Mouse (Mus musculus): ENCODE measurements around the gene Slc23a4. TPM values are rescaled to one million over a fixed set of nuclear protein-coding genes. Genes with fewer than 3 reads are reported as not detected.

The Slc23a4 gene
- polyA plus RNA-seq, 1 experiment from 2014 or later: 0.70 TPM

- WGBS: 72% methylated on average over 5 of the region's 5 CpGs
- no peak overlapping the region for H3K27ac ChIP-seq (ENCODE audit: low read length)
Measured at GRCm38 (mm10) chr6:34936743-34937142, 51.5 kb downstream of the Slc23a4 start.

DNA sequence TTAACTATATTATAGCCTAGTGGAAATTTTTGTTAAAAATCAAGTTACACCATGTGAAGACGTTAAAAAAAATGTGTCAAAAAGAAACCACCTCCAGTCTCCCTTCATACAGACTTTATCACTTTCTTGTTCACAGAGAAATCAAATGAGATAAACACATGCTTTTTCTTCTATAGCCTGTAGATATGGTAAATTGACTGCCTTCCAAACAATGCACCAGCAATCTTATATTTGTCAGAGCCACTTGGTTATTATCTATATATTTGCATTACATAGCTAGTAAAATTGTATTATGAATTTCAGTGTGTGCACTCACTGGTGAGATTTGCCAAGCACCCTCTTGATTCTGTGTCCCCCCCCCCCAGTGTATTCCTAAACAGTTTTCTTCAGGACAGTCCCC lies 55.6 kb downstream of the Slc23a4 start:
- Histone ChIP-seq H3K4me2 (ENCODE audit: low read depth, low read length) (no peak overlapping the region), H3K27ac (ENCODE audit: low read length) (no peak overlapping the region), H3K9ac (ENCODE audit: low read length) (no peak overlapping the region), H3K27me3 (ENCODE audit: control insufficient read depth, insufficient read depth, low read depth, low read length) (no peaks in the 10 kb centered on the region), H3K9me3 (ENCODE audit: control insufficient read depth, low read length) (no peaks in the 10 kb centered on the region), H3K36me3 (ENCODE audit: control insufficient read depth, insufficient read depth, low read length) (no peaks in the 10 kb centered on the region), H3K4me3 (ENCODE audit: low read length) (no peak overlapping the region), H3K4me1 (replicated peaks; ENCODE audit: control insufficient read depth, insufficient read depth, low read length) (no peaks in the 10 kb centered on the region)
- WGBS: 77% methylated on average over 1 of the region's 1 CpGs
- no peak for ATAC-seq (ENCODE audit: low read depth)

More at GRCm38 (mm10) chr6:34936743-34937142, 51.5 kb downstream of the Slc23a4 start:
- no peak overlapping the region for H3K9ac ChIP-seq (ENCODE audit: low read length)
- H3K4me1 ChIP-seq (replicated peaks; ENCODE audit: control insufficient read depth, insufficient read depth, low read length): no peaks in the 10 kb centered on the region
- no peaks in the 10 kb centered on the region for H3K36me3 ChIP-seq (ENCODE audit: control insufficient read depth, insufficient read depth, low read length)
- no peak overlapping the region for H3K4me2 ChIP-seq (ENCODE audit: low read depth, low read length)
- no peak for ATAC-seq (ENCODE audit: low read depth)
- H3K9me3 ChIP-seq (ENCODE audit: control insufficient read depth, low read length): no peaks in the 10 kb centered on the region
- H3K27me3 ChIP-seq (ENCODE audit: control insufficient read depth, insufficient read depth, low read depth, low read length): no peaks in the 10 kb centered on the region
- H3K4me3 ChIP-seq (ENCODE audit: low read length): no peak overlapping the region

GRCm38 (mm10) chr6:34927594-34927993 lies 60.6 kb downstream of the Slc23a4 start:
- 88% methylated on average over 8 of the region's 8 CpGs for WGBS
- Histone ChIP-seq H3K4me3 (ENCODE audit: low read length) (no peak overlapping the region), H3K9me3 (ENCODE audit: control insufficient read depth, low read length) (no peaks in the 10 kb centered on the region), H3K27me3 (ENCODE audit: control insufficient read depth, insufficient read depth, low read depth, low read length) (no peaks in the 10 kb centered on the region), H3K36me3 (ENCODE audit: control insufficient read depth, insufficient read depth, low read length) (no peaks in the 10 kb centered on the region), H3K9ac (ENCODE audit: low read length) (no peak overlapping the region), H3K4me1 (replicated peaks; ENCODE audit: control insufficient read depth, insufficient read depth, low read length) (peaks cover 2% of the 10 kb centered on the region; the same call in 1 of the 2 replicates), H3K27ac (ENCODE audit: low read length) (no peak overlapping the region), H3K4me2 (ENCODE audit: low read depth, low read length) (no peak overlapping the region)
- no peak for ATAC-seq (ENCODE audit: low read depth)

GRCm38 (mm10) chr6:34927156-34927555 lies 61.0 kb downstream of the Slc23a4 start:
- no peaks in the 10 kb centered on the region for H3K9me3 ChIP-seq (ENCODE audit: control insufficient read depth, low read length)
- peak overlapping the region; percentile 39; the same call in 1 of the 2 replicates for H3K9ac ChIP-seq (ENCODE audit: low read length)
- no peak overlapping the region for H3K4me3 ChIP-seq (ENCODE audit: low read length)
- peaks cover 2% of the 10 kb centered on the region; the same call in 1 of the 2 replicates for H3K4me1 ChIP-seq (replicated peaks; ENCODE audit: control insufficient read depth, insufficient read depth, low read length)
- no peak overlapping the region for H3K4me2 ChIP-seq (ENCODE audit: low read depth, low read length)
- peak; percentile 56; the same call in 1 of the 2 replicates for ATAC-seq (ENCODE audit: low read depth)
- 46% methylated on average over 4 of the region's 4 CpGs for WGBS
- no peak overlapping the region for H3K27ac ChIP-seq (ENCODE audit: low read length)
- H3K36me3 ChIP-seq (ENCODE audit: control insufficient read depth, insufficient read depth, low read length): no peaks in the 10 kb centered on the region
- no peaks in the 10 kb centered on the region for H3K27me3 ChIP-seq (ENCODE audit: control insufficient read depth, insufficient read depth, low read depth, low read length)

DNA sequence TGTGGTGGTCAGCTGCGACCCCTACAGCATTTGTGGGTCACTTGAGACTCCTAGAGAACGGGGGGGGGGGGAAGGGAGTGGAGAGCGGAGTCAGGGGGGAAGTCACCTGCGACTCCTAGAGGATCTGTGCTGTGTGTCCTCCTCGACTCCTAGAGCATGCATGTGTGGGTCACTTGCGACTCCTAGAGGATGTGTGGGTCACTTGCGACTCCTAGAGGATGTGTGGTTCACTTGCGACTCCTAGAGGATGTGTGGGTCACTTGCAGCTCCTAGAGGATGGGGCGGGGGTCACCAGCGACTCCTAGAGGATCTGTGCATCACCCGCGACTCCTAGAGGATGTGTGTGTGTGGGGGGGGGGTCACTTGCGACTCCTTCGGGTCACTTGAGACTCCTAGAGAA lies 66.3 kb downstream of the Slc23a4 start:
- 60% methylated on average over 14 of the region's 14 CpGs for WGBS
- Histone ChIP-seq H3K4me3 (ENCODE audit: low read length) (no peak overlapping the region), H3K9me3 (ENCODE audit: control insufficient read depth, low read length) (no peaks in the 10 kb centered on the region), H3K9ac (ENCODE audit: low read length) (no peak overlapping the region), H3K36me3 (ENCODE audit: control insufficient read depth, insufficient read depth, low read length) (no peaks in the 10 kb centered on the region), H3K27ac (ENCODE audit: low read length) (no peak overlapping the region), H3K27me3 (ENCODE audit: control insufficient read depth, insufficient read depth, low read depth, low read length) (no peaks in the 10 kb centered on the region), H3K4me2 (ENCODE audit: low read depth, low read length) (no peak overlapping the region), H3K4me1 (replicated peaks; ENCODE audit: control insufficient read depth, insufficient read depth, low read length) (peaks cover under 1% of the 10 kb centered on the region; the same call in 1 of the 2 replicates)
- ATAC-seq (ENCODE audit: low read depth): peak; percentile 46; the same call in 1 of the 2 replicates

DNA sequence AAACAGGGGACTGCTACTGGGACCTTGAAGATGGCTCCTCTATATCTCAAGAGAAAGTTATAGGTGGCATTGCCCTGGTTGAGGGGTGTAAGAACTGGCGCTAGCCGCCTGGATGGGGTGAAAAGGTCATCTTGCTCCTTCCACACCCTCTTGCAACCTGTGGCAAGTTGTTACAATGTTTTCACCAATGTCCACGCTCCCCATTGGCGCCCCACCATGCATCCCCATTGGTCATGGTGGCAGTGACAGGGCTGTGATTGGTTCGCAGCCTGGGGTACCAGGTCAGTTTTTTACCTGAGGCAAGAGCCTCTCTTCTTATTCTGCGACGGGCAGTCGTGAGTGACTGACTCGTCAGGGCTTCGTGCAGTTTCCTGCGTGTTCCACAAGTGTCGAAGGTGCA lies 67.6 kb downstream of the Slc23a4 start:
- no peak overlapping the region for H3K4me2 ChIP-seq (ENCODE audit: low read depth, low read length)

GRCm38 (mm10) chr6:34919956-34920355 lies 68.2 kb downstream of the Slc23a4 start, which contains the start of gene Stra8:
Gene Stra8 (plus strand): TSS chr6:34920163.
- Histone ChIP-seq H3K9me3 (ENCODE audit: control insufficient read depth, low read length) (no peaks in the 10 kb centered on the region), H3K4me1 (replicated peaks; ENCODE audit: control insufficient read depth, insufficient read depth, low read length) (no peaks in the 10 kb centered on the region), H3K36me3 (ENCODE audit: control insufficient read depth, insufficient read depth, low read length) (no peaks in the 10 kb centered on the region), H3K4me3 (ENCODE audit: low read length) (no peak within 1 kb of the TSS), H3K27me3 (ENCODE audit: control insufficient read depth, insufficient read depth, low read depth, low read length) (no peaks in the 10 kb centered on the region), H3K9ac (ENCODE audit: low read length) (no peak within 1 kb of the TSS), H3K4me2 (ENCODE audit: low read depth, low read length) (no peak within 1 kb of the TSS), H3K27ac (ENCODE audit: low read length) (no peak within 1 kb of the TSS)
- no peak for ATAC-seq (ENCODE audit: low read depth)
- 39% methylated on average over 10 of the region's 10 CpGs for WGBS

More for the DNA sequence above, 67.6 kb downstream of the Slc23a4 start:
- Histone ChIP-seq H3K4me3 (ENCODE audit: low read length) (no peak overlapping the region), H3K4me1 (replicated peaks; ENCODE audit: control insufficient read depth, insufficient read depth, low read length) (no peaks in the 10 kb centered on the region), H3K9me3 (ENCODE audit: control insufficient read depth, low read length) (no peaks in the 10 kb centered on the region), H3K27me3 (ENCODE audit: control insufficient read depth, insufficient read depth, low read depth, low read length) (no peaks in the 10 kb centered on the region), H3K27ac (ENCODE audit: low read length) (no peak overlapping the region), H3K9ac (ENCODE audit: low read length) (no peak overlapping the region), H3K36me3 (ENCODE audit: control insufficient read depth, insufficient read depth, low read length) (no peaks in the 10 kb centered on the region)
- 89% methylated on average over 12 of the region's 12 CpGs for WGBS
- no peak for ATAC-seq (ENCODE audit: low read depth)

- Histone ChIP-seq H3K36me3 (ENCODE audit: control insufficient read depth, insufficient read depth, low read length) (no peaks in the 10 kb centered on the region), H3K27me3 (ENCODE audit: control insufficient read depth, insufficient read depth, low read depth, low read length) (no peaks in the 10 kb centered on the region), H3K9me3 (ENCODE audit: control insufficient read depth, low read length) (no peaks in the 10 kb centered on the region), H3K4me3 (ENCODE audit: low read length) (no peak overlapping the region), H3K9ac (ENCODE audit: low read length) (no peak overlapping the region), H3K4me2 (ENCODE audit: low read depth, low read length) (no peak overlapping the region), H3K27ac (ENCODE audit: low read length) (no peak overlapping the region), H3K4me1 (replicated peaks; ENCODE audit: control insufficient read depth, insufficient read depth, low read length) (no peaks in the 10 kb centered on the region)
- ATAC-seq (ENCODE audit: low read depth): no peak
- 68% methylated on average over 7 of the region's 7 CpGs for WGBS
Measured at GRCm38 (mm10) chr6:34919146-34919545, 69.1 kb downstream of the Slc23a4 start.

- Histone ChIP-seq H3K4me2 (ENCODE audit: low read depth, low read length) (no peak overlapping the region), H3K9ac (ENCODE audit: low read length) (no peak overlapping the region), H3K4me3 (ENCODE audit: low read length) (no peak overlapping the region), H3K27ac (ENCODE audit: low read length) (no peak overlapping the region), H3K36me3 (ENCODE audit: control insufficient read depth, insufficient read depth, low read length) (no peaks in the 10 kb centered on the region), H3K9me3 (ENCODE audit: control insufficient read depth, low read length) (no peaks in the 10 kb centered on the region), H3K27me3 (ENCODE audit: control insufficient read depth, insufficient read depth, low read depth, low read length) (no peaks in the 10 kb centered on the region), H3K4me1 (replicated peaks; ENCODE audit: control insufficient read depth, insufficient read depth, low read length) (peaks cover 7% of the 10 kb centered on the region)
- 82% methylated on average over 3 of the region's 3 CpGs for WGBS
- no peak for ATAC-seq (ENCODE audit: low read depth)
Measured at GRCm38 (mm10) chr6:34914462-34914861, 73.7 kb downstream of the Slc23a4 start.

Measured in lung, embryonic 16.5 days (tissue).